Mouse (Mus musculus): ENCODE measurements at regions not wholly inside any gene's neighbourhood (a gene's known extent, or its start where the extent isn't known, plus 50 kb on each side); places are given as distances from the start of the nearest gene placed in this dataset.

GRCm38 (mm10) chr1:121013839-121014503, 318.4 kb downstream of the Insig2 start:
- DNase-seq (ENCODE audit: low spot score in 2 of 2), result no peak
- intact Hi-C loops (cut with DNase I), result no loop called here

- intact Hi-C loops (cut with DNase I), result no loop called here
- DNase-seq (ENCODE audit: low spot score in 2 of 2), result no peak
These were observed 303.0 kb downstream of the Insig2 start for GRCm38 (mm10) chr1:121029375-121029774.

DNA sequence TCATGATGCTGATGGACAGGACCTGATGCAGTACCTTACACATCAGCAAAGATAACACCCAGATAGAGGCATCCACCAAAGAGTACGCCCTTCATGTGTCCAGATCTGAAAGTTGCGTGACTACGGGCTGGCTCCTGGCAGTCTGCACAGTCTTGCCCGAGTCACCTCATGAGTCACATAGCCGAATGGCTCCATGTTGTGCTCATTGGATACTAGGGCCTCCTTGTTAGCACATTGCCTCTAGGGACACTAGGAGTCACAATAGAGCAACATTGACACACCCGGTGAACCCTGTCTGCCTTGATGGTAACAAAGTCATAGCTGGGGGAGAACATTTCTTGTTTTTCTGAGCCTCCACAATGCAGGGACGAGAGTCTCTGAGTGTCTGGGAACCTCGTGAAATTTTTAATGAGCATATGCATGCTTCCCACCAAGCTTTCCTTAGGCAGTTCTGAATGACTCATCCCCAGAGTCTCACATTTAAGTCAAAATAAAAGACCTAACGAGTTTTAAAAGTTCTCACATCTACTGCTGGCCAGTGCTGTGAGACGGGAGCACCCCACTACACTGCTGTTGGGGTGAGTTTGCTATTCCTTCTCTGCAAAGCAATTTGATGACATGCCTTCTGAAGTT, 297.5 kb downstream of the Insig2 start:
- no peak for DNase-seq (ENCODE audit: low spot score in 2 of 2)
- intact Hi-C loops (cut with DNase I), result no loop called here

GRCm38 (mm10) chr1:121046581-121046980, 285.8 kb downstream of the Insig2 start:
- intact Hi-C loops (cut with DNase I), result no loop called here
- no peak for DNase-seq (ENCODE audit: low spot score in 2 of 2)

DNA sequence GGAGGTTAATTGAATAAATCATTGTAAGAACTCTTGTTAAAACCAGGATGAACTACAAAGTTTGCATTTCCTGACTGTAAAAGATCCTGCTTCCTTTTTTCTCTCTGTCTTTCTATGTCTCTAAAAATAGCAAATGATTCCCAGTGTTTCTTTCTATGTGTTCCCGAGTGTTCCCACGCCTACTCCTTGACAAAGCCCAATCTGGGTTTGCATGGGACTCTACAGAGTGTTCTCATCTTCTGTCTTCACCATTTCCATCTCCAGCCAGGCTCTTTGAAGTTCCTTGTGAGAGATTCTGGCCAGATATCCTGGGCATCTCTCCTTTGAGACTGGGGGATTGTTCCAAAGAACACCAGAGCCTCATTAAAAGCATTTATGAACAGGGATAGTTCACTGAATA, 285.0 kb downstream of the Insig2 start:
- peak; percentile 22 to 36 for DNase-seq (ENCODE audit: low spot score in 2 of 2)
- intact Hi-C loops (cut with DNase I), result no loop called here

GRCm38 (mm10) chr1:121049684-121050083, 282.7 kb downstream of the Insig2 start:
- intact Hi-C loops (cut with DNase I), result no loop called here
- DNase-seq (ENCODE audit: low spot score in 2 of 2), result no peak

DNA sequence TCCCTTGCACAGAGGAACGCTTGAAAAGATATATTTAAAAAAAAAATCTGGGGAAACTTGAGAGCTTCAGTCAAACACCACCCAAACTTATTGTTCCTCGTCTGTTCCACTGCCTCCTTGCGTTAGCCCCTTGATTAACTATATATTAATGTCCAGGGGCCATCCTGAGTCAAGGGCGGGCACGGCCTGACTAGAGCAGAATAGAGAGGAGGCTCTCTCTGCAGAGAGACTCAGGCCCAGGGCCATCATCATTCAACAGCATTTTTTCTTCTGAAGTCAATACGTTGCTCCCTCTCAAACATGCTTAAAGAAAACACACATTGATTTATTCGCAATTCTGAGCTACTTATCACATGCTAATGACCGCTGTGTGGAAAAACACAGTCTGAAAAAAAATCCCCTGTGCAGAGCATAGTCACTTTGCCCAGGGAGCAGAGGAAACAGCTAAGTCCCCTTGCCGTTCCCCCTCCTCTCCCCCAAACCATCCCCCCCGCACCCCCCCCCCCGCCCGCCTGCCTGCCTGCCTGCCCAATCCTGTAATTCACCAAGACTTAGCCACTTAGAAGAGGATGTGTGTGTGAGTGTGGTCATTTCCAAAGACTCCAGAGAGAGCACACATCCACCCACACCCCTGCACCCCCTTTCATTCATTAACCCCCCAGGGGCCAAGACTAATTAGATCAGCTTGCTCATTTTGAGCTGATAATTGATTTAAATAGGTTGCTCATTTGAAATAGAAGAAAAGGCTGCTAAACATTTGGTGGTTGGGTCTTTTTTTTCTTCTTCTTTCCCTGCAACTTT, 281.5 kb downstream of the Insig2 start:
- DNase-seq (ENCODE audit: low spot score in 2 of 2), result no peak
- intact Hi-C loops (cut with DNase I), result no loop called here

- intact Hi-C loops (cut with DNase I), result no loop called here
These were observed 280.8 kb downstream of the Insig2 start for GRCm38 (mm10) chr1:121051496-121052119.

GRCm38 (mm10) chr1:121052120-121052501, 280.3 kb downstream of the Insig2 start:
- intact Hi-C loops (cut with DNase I), result no loop called here
- DNase-seq (ENCODE audit: low spot score in 2 of 2), result no peak

More at GRCm38 (mm10) chr1:121051496-121052119, 280.8 kb downstream of the Insig2 start:
- no peak for DNase-seq (ENCODE audit: low spot score in 2 of 2)

- intact Hi-C loops (cut with DNase I), result no loop called here
These were observed 278.7 kb downstream of the Insig2 start for GRCm38 (mm10) chr1:121053692-121054091.

DNA sequence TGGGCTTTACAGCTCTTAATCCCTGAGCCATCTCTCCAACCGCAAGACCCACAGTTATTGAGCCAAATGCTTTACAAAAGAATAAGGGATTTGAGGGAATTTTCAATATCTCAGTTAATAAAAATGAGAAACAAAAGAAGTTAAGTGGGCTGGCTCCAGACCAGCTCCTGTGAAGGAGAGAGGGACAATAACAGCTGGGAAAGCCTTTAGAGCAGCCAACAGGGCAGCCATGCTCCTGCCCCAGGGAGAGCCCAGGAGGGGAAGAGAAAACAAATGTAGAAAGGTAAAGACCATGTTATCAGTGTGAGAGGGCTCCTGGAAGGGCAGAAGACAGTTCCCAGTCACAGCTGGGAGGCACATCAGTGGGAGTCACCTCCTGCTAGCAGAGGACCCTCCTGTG, 257.8 kb downstream of the Insig2 start:
- intact Hi-C loops (cut with DNase I), result no loop called here
- DNase-seq (ENCODE audit: low spot score in 2 of 2), result no peak

More at GRCm38 (mm10) chr1:121053692-121054091, 278.7 kb downstream of the Insig2 start:
- no peak for DNase-seq (ENCODE audit: low spot score in 2 of 2)

DNA sequence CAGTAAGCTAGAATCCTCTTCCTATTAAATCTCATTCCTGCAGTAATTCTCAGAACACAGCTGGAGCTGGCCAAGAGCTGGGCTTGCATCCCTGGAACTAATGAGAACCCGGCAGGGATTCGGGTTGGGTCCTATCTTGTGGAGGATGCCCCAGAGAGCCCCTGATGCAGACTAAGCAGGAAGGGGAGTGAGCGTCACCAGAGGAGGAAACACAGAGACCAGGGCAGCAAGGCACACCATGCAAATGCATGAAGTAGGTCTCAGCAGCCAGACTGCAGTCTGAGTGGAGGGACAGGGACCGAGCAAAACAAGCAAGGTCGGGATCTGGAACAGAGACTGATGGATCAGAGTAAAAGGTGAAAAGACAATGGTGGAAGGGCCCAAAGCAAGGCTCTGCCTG, 249.6 kb downstream of the Insig2 start:
- intact Hi-C loops (cut with DNase I), result no loop called here
- DNase-seq (ENCODE audit: low spot score in 2 of 2), result no peak

DNA sequence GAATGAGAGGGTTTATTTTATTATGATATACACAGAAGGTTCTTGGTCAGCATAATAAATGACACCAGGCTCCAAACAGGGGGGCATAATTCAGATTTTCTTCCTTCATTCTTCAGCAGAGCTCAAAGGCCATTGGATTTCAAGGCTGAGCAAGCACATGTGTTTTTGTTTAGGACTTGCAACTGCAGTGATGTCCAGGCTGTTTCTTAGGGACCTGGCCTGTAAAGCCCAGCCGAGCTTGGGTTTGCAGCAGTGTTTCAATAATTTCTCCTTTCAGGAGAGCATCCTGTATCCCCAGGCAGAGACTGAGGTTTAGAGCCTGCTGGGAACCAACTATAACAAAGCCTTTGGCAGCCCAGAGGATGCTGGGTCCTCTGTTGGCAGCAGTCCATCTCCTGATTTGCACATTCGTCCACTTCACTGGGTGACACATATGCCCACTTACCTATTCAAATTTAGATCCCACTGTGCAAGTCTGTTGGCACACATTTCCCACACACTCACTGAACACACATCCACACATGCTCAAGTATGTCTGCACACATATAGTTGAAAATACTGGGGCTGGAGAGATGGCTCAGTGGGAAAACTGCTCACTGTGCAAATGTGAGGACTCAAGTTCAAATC, 247.2 kb downstream of the Insig2 start:
- DNase-seq (ENCODE audit: low spot score in 2 of 2), result peak; percentile 13 to 17
- intact Hi-C loops (cut with DNase I), result no loop called here

DNA sequence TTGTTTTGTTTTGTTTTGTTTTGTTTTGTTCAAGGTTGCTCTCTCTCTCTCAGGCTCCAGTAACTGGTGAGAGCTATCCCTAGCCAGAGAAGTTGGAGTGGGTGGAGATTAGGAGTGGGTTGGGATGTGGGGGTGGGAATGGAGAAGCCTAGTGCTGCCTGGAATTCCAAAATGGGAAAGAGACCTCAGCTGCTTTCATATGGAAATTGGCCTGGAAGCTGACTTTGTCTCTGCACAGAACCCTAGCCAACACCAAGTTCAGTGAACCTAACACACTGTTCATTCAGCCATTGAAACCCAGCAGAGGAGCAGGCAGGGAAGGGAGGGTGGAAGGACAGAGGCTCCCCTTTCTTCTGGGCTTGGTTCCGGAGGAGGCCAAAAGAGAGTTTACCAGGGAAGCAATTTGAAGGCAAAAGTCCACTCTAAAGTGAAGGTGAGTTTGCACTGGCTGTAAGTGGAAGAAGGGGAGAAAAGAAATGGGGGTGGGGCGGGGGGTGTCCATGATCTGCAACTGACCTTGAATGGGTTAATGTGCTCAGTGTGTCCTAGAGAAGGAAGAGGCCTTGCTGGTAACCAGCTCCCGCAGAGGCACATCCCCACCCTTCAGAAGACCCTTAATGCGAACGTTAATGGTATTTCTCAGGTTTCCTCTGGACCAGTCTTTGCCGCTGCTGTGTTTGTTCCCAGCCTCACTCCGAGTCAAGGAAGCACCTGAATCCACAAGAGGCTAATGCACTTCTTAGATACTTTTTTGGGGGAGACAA, 245.1 kb downstream of the Insig2 start:
- DNase-seq (ENCODE audit: low spot score in 2 of 2), result no peak
- intact Hi-C loops (cut with DNase I), result no loop called here

- DNase-seq (ENCODE audit: low spot score in 2 of 2), result no peak
- intact Hi-C loops (cut with DNase I), result no loop called here
These were observed 241.8 kb downstream of the Insig2 start for GRCm38 (mm10) chr1:121090628-121091027.

- DNase-seq (ENCODE audit: low spot score in 2 of 2), result no peak
These were observed 239.5 kb downstream of the Insig2 start for GRCm38 (mm10) chr1:121092870-121093269.

GRCm38 (mm10) chr1:121096551-121097550, 235.5 kb downstream of the Insig2 start:
- intact Hi-C loops (cut with DNase I), result no loop called here
- peak in 1 of 2 experiments; percentile 21 for DNase-seq (ENCODE audit: low spot score in 2 of 2)

More at GRCm38 (mm10) chr1:121092870-121093269, 239.5 kb downstream of the Insig2 start:
- intact Hi-C loops (cut with DNase I), result no loop called here
